In genomic region chr9:106893327-106893726, GRCm38 (mm10) we compare ENCODE assay signal across 10 mouse cellular contexts. TPM values are rescaled to one million over a fixed set of nuclear protein-coding genes. Genes with fewer than 3 reads are reported as not detected.
DNase-seq lines count a peak whose midpoint lies in the region; ATAC-seq and TF ChIP-seq lines count a peak whose summit lies in the region.
"Had no signal": no experiment of that assay in that cellular context is flagged by ENCODE, and none has a peak within 500 bp of the region (broad histone marks: within the 10 kb centered on the region; RNA-seq: fewer than 3 reads in every experiment).

No protein-coding gene starts in this region.

- TF ChIP-seq CTCF in forebrain, postnatal 0 days (IDR thresholded peaks at IDR 0.05; ENCODE audit: low read depth): no peak
- no peak for TF ChIP-seq CTCF in cerebellum, adult 2 months (IDR thresholded peaks at IDR 0.05; ENCODE audit: borderline replicate concordance, insufficient read depth, low read depth, low read length)

- H3K36me3 ChIP-seq in kidney, embryonic 14.5 days (ENCODE audit: control insufficient read depth, insufficient read depth, low read length): peaks cover 23% of the 10 kb centered on the region
- H3K36me3 ChIP-seq in embryonic facial prominence, embryonic 10.5 days (replicated peaks): peaks cover 25% of the 10 kb centered on the region
- H3K36me3 ChIP-seq in forebrain, postnatal 0 days (ENCODE audit: insufficient read depth): peaks cover 49% of the 10 kb centered on the region
- peaks cover 51% of the 10 kb centered on the region for H3K36me3 ChIP-seq in midbrain, embryonic 13.5 days

- H3K9me3 ChIP-seq in kidney, embryonic 14.5 days (ENCODE audit: control insufficient read depth, low read length): no peaks in the 10 kb centered on the region
- H3K9me3 ChIP-seq in embryonic facial prominence, embryonic 10.5 days: no peaks in the 10 kb centered on the region
- no peaks in the 10 kb centered on the region for H3K9me3 ChIP-seq in forebrain, postnatal 0 days (ENCODE audit: low read length)
- H3K9me3 ChIP-seq in midbrain, embryonic 13.5 days: no peaks in the 10 kb centered on the region

- WGBS in kidney, embryonic 14.5 days: 47% methylated on average over 3 of the region's 3 CpGs
- WGBS in embryonic facial prominence, embryonic 10.5 days: 59% methylated on average over 3 of the region's 3 CpGs
- 56% methylated on average over 3 of the region's 3 CpGs for WGBS in forebrain, postnatal 0 days
- WGBS in midbrain, embryonic 13.5 days: 45% methylated on average over 3 of the region's 3 CpGs
- 50% methylated on average over 3 of the region's 3 CpGs for WGBS in cerebellum, adult 2 months

- ATAC-seq in kidney, embryonic 14.5 days (ENCODE audit: low FRiP score, low TSS enrichment): no peak
- ATAC-seq in forebrain, postnatal 0 days: no peak
- ATAC-seq in midbrain, embryonic 13.5 days: no peak
- ATAC-seq: inflammation-experienced regulatory T-cells, adult 6 months had no signal

- H3K4me1 ChIP-seq in kidney, embryonic 14.5 days (ENCODE audit: control insufficient read depth, insufficient read depth, low read length): peaks cover 12% of the 10 kb centered on the region; the same call in 1 of the 2 replicates
- H3K4me1 ChIP-seq in embryonic facial prominence, embryonic 10.5 days: peaks cover 37% of the 10 kb centered on the region
- H3K4me1 ChIP-seq in forebrain, postnatal 0 days (ENCODE audit: insufficient read depth): peaks cover 7% of the 10 kb centered on the region; the same call in 1 of the 2 replicates
- peaks cover 39% of the 10 kb centered on the region for H3K4me1 ChIP-seq in midbrain, embryonic 13.5 days (replicated peaks)
- H3K4me1 ChIP-seq in cerebellum, adult 2 months (ENCODE audit: control insufficient read depth, insufficient read depth, low read length): peaks cover 3% of the 10 kb centered on the region; the same call in 1 of the 2 replicates

- DNase-seq in kidney, postnatal 4 days: no peak
- no peak for DNase-seq in embryonic facial prominence, embryonic 10.5 days (ENCODE audit: low spot score)
- no peak for DNase-seq in forebrain, postnatal 0 days
- DNase-seq in cerebellum, adult 2 months: no peak
- no peak for DNase-seq in frontal cortex, postnatal 10 days (ENCODE audit: low spot score in 2 of 2)
- DNase-seq: adrenal gland, postnatal 25 days; right cerebral cortex, postnatal 4 days had no signal

- no peak for TF ChIP-seq POLR2A in cerebellum, adult 2 months (IDR thresholded peaks at IDR 0.05; ENCODE audit: borderline replicate concordance, insufficient read depth, low read length)

- no peak overlapping the region for H3K9ac ChIP-seq in kidney, embryonic 14.5 days (ENCODE audit: low read depth, low read length)
- H3K9ac ChIP-seq in forebrain, postnatal 0 days: peak overlapping the region; percentile 10; the same call in 1 of the 2 replicates
- H3K9ac ChIP-seq in midbrain, embryonic 13.5 days (replicated peaks): peak overlapping the region; percentile 46

- H3K27ac ChIP-seq in kidney, embryonic 14.5 days (ENCODE audit: low read depth, low read length): no peak overlapping the region
- H3K27ac ChIP-seq in embryonic facial prominence, embryonic 10.5 days (replicated peaks): no peak overlapping the region
- no peak overlapping the region; the same call in 1 of the 2 replicates for H3K27ac ChIP-seq in forebrain, postnatal 0 days (ENCODE audit: low read depth, low read length)
- H3K27ac ChIP-seq in midbrain, embryonic 13.5 days: no peak overlapping the region
- no peak overlapping the region for H3K27ac ChIP-seq in cerebellum, adult 2 months (ENCODE audit: insufficient read depth, low read length)

- no peaks in the 10 kb centered on the region for H3K27me3 ChIP-seq in kidney, embryonic 14.5 days (ENCODE audit: control insufficient read depth, insufficient read depth, low read length)
- H3K27me3 ChIP-seq in embryonic facial prominence, embryonic 10.5 days (replicated peaks; ENCODE audit: low read depth, poor library complexity, severe bottlenecking): no peaks in the 10 kb centered on the region
- H3K27me3 ChIP-seq in forebrain, postnatal 0 days (ENCODE audit: insufficient read depth, low read length): no peaks in the 10 kb centered on the region
- no peaks in the 10 kb centered on the region for H3K27me3 ChIP-seq in midbrain, embryonic 13.5 days
- H3K27me3 ChIP-seq in cerebellum, adult 2 months (ENCODE audit: control insufficient read depth, insufficient read depth, low read length): no peaks in the 10 kb centered on the region

- no peak overlapping the region for H3K4me3 ChIP-seq in kidney, embryonic 14.5 days (ENCODE audit: low read length)
- peak overlapping the region; percentile 83 for H3K4me3 ChIP-seq in embryonic facial prominence, embryonic 10.5 days
- H3K4me3 ChIP-seq in forebrain, postnatal 0 days (ENCODE audit: low read depth, low read length): no peak overlapping the region
- no peak overlapping the region for H3K4me3 ChIP-seq in midbrain, embryonic 13.5 days (replicated peaks)
- H3K4me3 ChIP-seq in cerebellum, adult 2 months (replicated peaks; ENCODE audit: insufficient read depth, low read depth, low read length): no peak overlapping the region

- H3K4me2 ChIP-seq in kidney, embryonic 14.5 days (replicated peaks; ENCODE audit: low read depth, low read length): peak overlapping the region; percentile 68
- no peak overlapping the region for H3K4me2 ChIP-seq in forebrain, postnatal 0 days (ENCODE audit: low read depth)
- peak overlapping the region; percentile 32 for H3K4me2 ChIP-seq in midbrain, embryonic 13.5 days (replicated peaks)

RNA-seq across cellular contexts. Expression of gene Manf, which starts 1.5 kb away (rescaled TPM):
- polyA plus RNA-seq in kidney, embryonic 14.5 days (2014; fragmentation: Nextera tagmentation; extraction: Ambion mirVana): 295 and 319 TPM in 2 replicates
- 254 and 277 TPM in 2 replicates for polyA plus RNA-seq in embryonic facial prominence, embryonic 10.5 days (2016; fragmentation: Nextera tagmentation; extraction: Ambion mirVana)
- 49.5 and 61.9 TPM in 2 replicates for total RNA-seq in forebrain, postnatal 0 days (2014; rRNA removed)
- 135 and 151 TPM in 2 replicates for polyA plus RNA-seq in forebrain, postnatal 0 days (2015; fragmentation: Nextera tagmentation; extraction: Ambion mirVana)
- polyA plus RNA-seq in midbrain, embryonic 13.5 days (2015; fragmentation: Nextera tagmentation; extraction: Ambion mirVana): 179 and 192 TPM in 2 replicates
- polyA plus RNA-seq in cerebellum, adult 2 months (2012; rRNA removed): 54.9 and 67.1 TPM in 2 replicates

RNA-seq across cellular contexts. Expression of gene Rbm15b, which starts 6.1 kb away (rescaled TPM):
- polyA plus RNA-seq in kidney, embryonic 14.5 days (2014; fragmentation: Nextera tagmentation; extraction: Ambion mirVana): 16.4 and 19.2 TPM in 2 replicates
- 17.2 and 17.6 TPM in 2 replicates for polyA plus RNA-seq in embryonic facial prominence, embryonic 10.5 days (2016; fragmentation: Nextera tagmentation; extraction: Ambion mirVana)
- 82.4 and 83.5 TPM in 2 replicates for total RNA-seq in forebrain, postnatal 0 days (2014; rRNA removed)
- polyA plus RNA-seq in forebrain, postnatal 0 days (2015; fragmentation: Nextera tagmentation; extraction: Ambion mirVana): 15.8 and 16.8 TPM in 2 replicates
- 15.9 and 18.9 TPM in 2 replicates for polyA plus RNA-seq in midbrain, embryonic 13.5 days (2015; fragmentation: Nextera tagmentation; extraction: Ambion mirVana)
- polyA plus RNA-seq in cerebellum, adult 2 months (2012; rRNA removed): 13.1 and 13.5 TPM in 2 replicates
